Mouse (Mus musculus): Measurements from ENCODE around the gene Cib4. TPM values are rescaled to one million over a fixed set of nuclear protein-coding genes. Genes with fewer than 3 reads are reported as not detected.

Gene Cib4
- total RNA-seq, 2 experiments from 2014 or later, result not detected

GRCm38 (mm10) chr5:30516376-30516775, 29.3 kb downstream of the Cib4 start:
- peak; percentile 78 for DNase-seq

DNA sequence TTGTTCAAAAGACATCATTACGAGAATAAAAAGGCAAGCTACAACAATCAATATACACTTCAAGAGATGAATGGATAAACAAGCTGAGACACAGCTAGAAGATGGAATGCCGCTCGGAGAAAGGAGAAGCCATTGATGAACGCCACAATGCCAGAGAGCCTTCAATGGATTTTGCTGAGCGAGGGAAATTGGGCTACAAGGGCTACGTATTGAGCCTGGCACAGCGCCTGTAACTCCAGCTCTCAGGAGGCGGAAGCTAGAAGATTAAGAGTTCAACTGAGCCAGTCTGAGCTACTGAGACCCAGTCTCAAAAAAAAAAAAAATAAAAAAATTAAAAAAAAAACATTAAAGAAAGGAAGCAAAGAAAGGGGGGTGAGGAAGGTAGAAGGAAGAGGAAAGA, 32.5 kb downstream of the Cib4 start:
- DNase-seq, result no peak

GRCm38 (mm10) chr5:30497299-30497698, 48.3 kb downstream of the Cib4 start:
- DNase-seq, result no peak

DNA sequence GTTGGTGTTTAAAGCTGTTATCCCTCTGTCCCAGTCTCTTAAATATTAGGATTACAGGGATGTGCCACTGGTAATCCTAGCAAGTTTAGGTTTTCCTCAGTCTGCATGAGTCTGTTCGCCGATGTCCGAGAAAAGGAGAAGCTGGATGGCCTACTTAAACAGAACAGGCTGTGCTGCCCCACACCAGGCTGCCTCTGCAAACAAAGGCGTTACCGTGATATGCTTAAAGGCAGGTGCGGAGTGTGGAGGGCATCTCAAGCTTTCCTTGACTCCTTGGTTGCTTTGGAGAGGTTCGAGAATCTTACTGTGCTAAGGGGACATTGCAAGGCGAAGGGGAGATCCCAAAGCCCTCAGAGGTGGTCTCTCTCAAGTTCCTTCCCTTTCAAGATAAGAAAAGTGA, 48.8 kb downstream of the Cib4 start:
- DNase-seq, result no peak

DNA sequence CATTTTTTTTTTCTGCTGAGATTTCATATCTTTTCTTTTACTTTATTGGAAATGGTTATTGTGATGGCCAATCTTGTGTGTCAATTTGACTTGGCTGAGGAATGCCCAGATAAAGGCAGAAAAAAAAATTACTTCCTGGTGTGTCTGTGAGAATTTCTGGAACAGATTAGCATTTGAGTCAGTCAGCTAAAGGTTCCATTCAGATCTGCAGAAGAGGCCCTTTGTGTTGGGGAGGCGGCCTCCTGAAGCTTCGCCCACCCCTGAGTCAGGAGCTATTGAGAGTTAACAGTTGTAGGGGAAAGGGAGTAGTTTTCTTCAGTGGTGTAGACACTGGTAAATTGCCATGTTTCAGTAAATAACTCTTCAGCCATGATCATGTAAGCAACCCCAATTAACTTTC, 50.3 kb downstream of the Cib4 start:
- DNase-seq, result no peak

- no peak for DNase-seq
Measured at GRCm38 (mm10) chr5:30494606-30495005, 51.0 kb downstream of the Cib4 start.

DNA sequence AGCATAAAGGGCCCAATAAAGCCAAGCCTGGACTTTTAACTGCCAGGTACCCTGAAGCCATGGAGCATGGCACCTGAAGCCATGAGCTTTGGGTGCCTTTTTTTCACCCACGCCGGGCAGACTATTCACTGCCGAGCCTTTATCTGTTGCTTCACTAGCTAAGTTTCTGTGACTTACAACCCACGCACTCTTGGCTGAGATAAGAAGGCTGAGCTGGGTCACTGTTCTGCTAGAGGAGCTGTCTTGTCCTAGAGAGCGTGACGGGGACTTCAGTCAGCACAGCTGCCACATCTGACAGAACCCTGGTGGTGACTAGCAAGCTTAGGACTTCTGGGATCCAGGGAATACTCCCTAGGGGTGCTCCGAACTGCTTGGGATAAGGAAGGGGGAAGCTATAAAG, 51.9 kb downstream of the Cib4 start:
- peak; percentile 33 for DNase-seq

DNA sequence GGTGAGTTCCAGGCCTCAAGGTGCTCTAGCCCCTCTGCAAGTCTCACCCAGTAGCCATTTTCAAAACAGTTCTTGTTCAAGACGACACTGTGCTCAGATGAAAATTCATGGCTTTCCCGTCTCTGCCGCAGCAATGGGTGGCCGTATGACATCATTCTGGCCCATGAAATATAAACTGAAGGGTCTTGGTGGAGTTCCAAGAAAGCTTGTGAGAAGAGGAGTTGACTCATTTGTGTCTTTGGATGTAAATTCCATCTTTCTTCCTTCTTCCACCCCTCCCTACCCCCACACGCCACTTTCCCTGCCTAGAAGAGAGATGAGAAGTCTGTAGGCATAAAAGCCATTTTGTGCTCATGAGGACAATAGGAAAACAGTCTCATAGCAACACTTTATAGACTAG, 54.8 kb downstream of the Cib4 start:
- DNase-seq, result no peak

DNA sequence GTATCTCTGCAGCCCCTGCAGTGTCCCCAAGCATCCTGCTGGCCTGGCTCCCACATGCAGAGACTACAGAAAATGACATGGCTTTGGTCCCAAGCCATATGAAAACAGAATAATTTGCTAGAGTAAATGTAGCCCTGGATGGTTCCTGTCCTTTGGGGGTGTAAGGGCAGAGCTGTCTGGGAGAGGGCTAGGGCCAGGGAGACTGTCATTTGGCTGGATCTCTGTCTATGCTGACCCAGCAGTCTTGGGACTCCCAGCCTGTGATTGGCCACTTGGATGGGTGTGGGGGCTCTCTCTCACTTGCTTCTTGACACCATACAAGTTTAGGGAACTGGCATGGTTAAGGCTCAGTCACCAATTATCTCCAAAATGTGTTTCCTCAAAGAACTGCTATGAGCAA, 55.4 kb downstream of the Cib4 start:
- no peak for DNase-seq

- DNase-seq, result no peak
Measured at GRCm38 (mm10) chr5:30485136-30485535, 60.5 kb downstream of the Cib4 start.

DNA sequence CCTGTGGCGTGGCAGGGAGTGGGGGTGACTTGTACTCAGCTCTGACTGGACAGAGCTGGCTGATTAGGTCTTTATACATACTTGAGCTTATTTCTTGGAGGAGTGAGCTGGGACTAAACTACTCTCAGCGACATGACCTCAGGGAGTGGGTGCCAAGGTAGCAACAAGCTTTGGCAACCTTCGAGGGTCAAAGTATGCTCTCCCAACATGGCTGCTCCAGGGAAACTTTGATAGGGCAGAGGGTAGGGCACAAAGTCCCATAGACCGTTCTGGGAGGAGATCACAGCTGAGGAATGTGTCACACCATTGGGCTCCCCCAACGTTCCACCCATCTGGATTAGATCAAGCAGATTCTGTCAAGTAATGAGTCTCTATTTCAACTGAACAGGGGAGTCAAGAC, 61.0 kb downstream of the Cib4 start:
- no peak for DNase-seq

GRCm38 (mm10) chr5:30483533-30483932, 62.1 kb downstream of the Cib4 start:
- no peak for DNase-seq

GRCm38 (mm10) chr5:30482319-30482718, 63.3 kb downstream of the Cib4 start:
- peak; percentile 90 for DNase-seq

DNA sequence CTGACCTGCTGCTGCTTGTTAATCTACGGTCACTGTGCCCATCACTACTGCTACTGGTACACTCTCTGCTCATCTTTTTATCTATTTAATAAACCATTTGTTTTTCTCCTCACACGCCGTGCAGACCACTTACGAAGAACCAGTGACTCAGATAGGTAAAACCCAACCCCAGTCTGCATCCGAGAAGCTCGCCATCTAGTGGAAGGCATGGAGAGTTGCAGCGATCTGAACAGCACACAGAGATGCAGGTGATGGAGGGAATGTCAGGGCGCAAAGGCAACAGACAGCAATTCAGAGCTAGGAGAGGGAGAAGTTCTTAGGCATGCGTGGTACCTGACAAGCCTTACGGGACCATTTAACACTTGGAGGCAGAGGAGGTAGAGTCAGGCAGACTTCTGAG, 69.1 kb downstream of the Cib4 start:
- peak; percentile 34 for DNase-seq

GRCm38 (mm10) chr5:30472148-30472547, 73.5 kb downstream of the Cib4 start:
- DNase-seq, result no peak

- no peak for DNase-seq
Measured at GRCm38 (mm10) chr5:30470454-30470853, 75.2 kb downstream of the Cib4 start.

DNA sequence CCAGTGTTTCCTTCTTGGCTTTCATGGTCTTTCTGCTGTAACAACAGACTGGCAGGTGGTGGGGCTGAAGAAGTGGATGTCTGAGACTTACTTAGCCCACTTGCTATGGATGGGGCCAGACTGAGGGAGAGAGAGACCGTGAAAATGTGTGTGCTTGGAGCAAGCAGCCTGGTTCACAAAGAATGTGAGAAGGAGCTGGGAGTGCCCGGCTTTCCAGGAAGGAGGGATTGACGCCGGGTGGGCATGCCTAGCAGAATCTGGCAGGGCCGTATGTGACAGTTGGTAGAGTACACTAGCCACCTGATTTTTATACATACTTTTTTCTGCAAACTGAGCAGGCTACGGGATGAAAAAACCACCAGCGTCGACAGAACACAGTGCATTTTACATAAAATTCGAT, 79.3 kb downstream of the Cib4 start:
- DNase-seq, result no peak

DNA sequence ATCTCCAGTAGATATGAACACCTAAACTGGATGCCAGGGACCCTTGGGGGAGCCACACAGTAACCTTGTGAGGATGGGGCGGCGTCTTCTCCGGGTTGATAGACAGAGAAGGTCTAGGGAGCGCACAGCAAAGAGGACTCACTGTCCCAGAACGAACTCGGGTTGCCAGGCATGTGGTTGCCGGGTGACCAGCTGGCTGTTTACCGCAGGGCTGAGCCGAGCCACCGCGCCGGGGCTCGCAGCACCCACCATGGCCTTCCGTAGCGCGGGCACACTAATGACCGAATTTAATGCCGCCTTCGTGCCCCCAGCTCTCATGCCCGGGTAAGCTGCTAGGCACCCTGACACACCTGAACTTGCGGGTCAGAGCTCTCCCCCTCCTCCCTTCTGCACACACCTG, 79.8 kb downstream of the Cib4 start, which contains the start of gene 1700001C02Rik:
Gene 1700001C02Rik, plus strand, starts transcription at position 187 of the 400 bp plus-strand sequence.
- DNase-seq, result peak; percentile 28

- peak; percentile 61 for DNase-seq
Measured at GRCm38 (mm10) chr5:30461821-30462220, 83.8 kb downstream of the Cib4 start, which contains the start of gene Otof. TSS of gene Otof (minus strand) at chr5:30461932.

GRCm38 (mm10) chr5:30460155-30460554, 85.5 kb downstream of the Cib4 start:
- no peak for DNase-seq

- peak; percentile 24 for DNase-seq
Measured at GRCm38 (mm10) chr5:30456056-30456455, 89.6 kb downstream of the Cib4 start.

DNA sequence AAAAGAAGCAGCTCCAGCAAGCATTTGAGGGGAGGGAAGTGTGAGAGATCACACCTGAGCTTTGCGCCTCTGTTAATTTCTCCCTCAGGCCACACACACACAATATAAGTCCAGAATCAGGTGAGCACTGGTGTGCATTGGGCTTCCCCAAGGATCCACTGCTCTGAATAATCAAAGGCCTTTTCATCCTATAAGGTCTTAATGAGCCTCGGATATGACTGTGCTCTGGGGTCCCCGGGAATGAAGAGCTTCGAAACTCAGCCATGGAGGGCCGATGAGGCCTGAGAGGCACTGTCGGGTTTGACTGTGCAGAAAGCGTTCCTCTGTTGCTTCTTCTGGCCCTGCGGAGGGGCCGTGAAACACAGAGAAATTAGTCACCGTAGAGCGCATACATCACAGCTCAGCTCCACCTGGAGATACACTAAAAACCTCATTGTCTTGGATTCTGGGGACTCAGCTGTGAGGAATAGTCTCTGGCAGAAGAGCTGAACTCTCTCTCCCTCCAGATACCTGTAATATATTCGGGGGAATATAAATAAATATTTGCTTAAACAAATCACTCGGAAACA, 101.2 kb downstream of the Cib4 start:
- no peak for DNase-seq

GRCm38 (mm10) chr5:30442196-30442595, 103.4 kb downstream of the Cib4 start:
- DNase-seq, result peak; percentile 27

- DNase-seq, result no peak
Measured at GRCm38 (mm10) chr5:30440308-30440906, 105.2 kb downstream of the Cib4 start.

GRCm38 (mm10) chr5:30438931-30439330, 106.7 kb downstream of the Cib4 start:
- no peak for DNase-seq
